Mouse (Mus musculus): ENCODE results near the gene Rtkn.

GRCm38 (mm10) chr6:83171063-83171462 is 35.8 kb downstream of the Rtkn start:
- no peak for TF ChIP-seq CTCF (IDR thresholded peaks at IDR 0.05)
- no peak for TF ChIP-seq EP300 (IDR thresholded peaks at IDR 0.05)

All from lung, postnatal 0 days (tissue).